Mouse (Mus musculus): ENCODE measurements around the gene Nt5c. TPM values are rescaled to one million over a fixed set of nuclear protein-coding genes. Genes with fewer than 3 reads are reported as not detected.
"Not testable (repeated sequence)": the region's sequence is repeated elsewhere in the genome, so short reads cannot be mapped to it uniquely, and the experiment has no call there.

The Nt5c gene
- polyA plus RNA-seq, 1 experiment = 109 TPM

- Histone ChIP-seq H3K27me3 (ENCODE audit: control insufficient read depth, insufficient read depth, insufficient read length) (no peaks in the 10 kb centered on the region), H3ac (ENCODE audit: control insufficient read depth, insufficient read length, low read depth) (no peak overlapping the region)
- TF ChIP-seq FOSL1 (IDR thresholded peaks at IDR 0.05; ENCODE audit: insufficient read depth, low read length, poor library complexity, severe bottlenecking) (no peak), CEBPB (IDR thresholded peaks at IDR 0.05; ENCODE audit: low read depth) (no peak), CTCF (IDR thresholded peaks at IDR 0.05; ENCODE audit: control insufficient read depth, insufficient read depth, insufficient read length) (no peak)
Measured at GRCm38 (mm10) chr11:115481553-115482259, 10.0 kb downstream of the Nt5c start.

DNA sequence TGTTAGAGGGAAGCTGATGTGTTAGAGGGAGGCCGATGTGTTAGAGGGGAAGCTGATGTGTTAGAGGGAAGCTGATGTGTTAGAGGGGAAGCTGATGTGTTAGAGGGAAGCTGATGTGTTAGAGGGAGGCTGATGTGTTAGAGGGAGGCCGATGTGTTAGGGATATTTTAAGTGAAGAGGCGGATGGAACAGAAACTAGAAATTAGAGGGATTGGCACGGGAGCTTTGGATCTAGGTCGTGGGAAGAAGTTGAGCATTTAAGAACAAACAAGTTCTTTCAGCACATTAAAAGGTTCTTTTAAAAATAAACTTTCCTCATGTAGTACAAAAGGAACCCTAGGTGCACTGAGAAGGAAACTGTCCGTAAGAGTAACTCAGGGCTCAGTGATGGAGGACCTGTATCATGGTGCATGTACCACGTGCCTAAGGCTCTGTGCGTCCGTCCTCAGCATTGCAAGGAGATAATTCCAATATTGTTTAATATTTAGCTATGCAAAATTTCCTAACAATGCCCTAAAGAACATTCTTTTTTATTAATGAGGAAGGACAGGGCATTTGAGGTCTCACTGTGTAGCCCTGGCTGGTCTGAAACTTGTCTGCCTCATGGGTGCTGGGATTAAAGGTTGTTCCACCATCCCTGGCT lies 13.2 kb downstream of the Nt5c start:
- TF ChIP-seq MYOG (IDR thresholded peaks at IDR 0.05; ENCODE audit: control insufficient read depth, extremely low read depth, insufficient read length) (no peak), MAX (IDR thresholded peaks at IDR 0.05) (no peak), MYOD1 (IDR thresholded peaks at IDR 0.05; ENCODE audit: control insufficient read depth, insufficient read length, low read depth) (no peak), CTCF (IDR thresholded peaks at IDR 0.05; ENCODE audit: control insufficient read depth, insufficient read depth, insufficient read length) (no peak), USF1 (IDR thresholded peaks at IDR 0.05; ENCODE audit: low read depth) (no peak), CEBPB (IDR thresholded peaks at IDR 0.05; ENCODE audit: low read depth) (no peak), FOSL1 (IDR thresholded peaks at IDR 0.05; ENCODE audit: insufficient read depth, low read length, poor library complexity, severe bottlenecking) (no peak)
- Histone ChIP-seq H3K36me3 (ENCODE audit: control insufficient read depth, insufficient read depth) (no peaks in the 10 kb centered on the region), H3K79me3 (ENCODE audit: low read depth) (peaks cover 4% of the 10 kb centered on the region), H3K79me2 (ENCODE audit: control insufficient read depth, insufficient read depth) (peaks cover 22% of the 10 kb centered on the region), H3K4me3 (ENCODE audit: insufficient read depth, poor library complexity, severe bottlenecking) (no peak overlapping the region), H3ac (ENCODE audit: control insufficient read depth, insufficient read length, low read depth) (no peak overlapping the region), H3K27me3 (ENCODE audit: control insufficient read depth, insufficient read depth, insufficient read length) (no peaks in the 10 kb centered on the region)

More at GRCm38 (mm10) chr11:115481553-115482259, 10.0 kb downstream of the Nt5c start:
- Histone ChIP-seq H3K79me2 (ENCODE audit: control insufficient read depth, insufficient read depth) (peaks cover 10% of the 10 kb centered on the region), H3K79me3 (ENCODE audit: low read depth) (peaks cover 4% of the 10 kb centered on the region), H3K36me3 (ENCODE audit: control insufficient read depth, insufficient read depth) (peaks cover 5% of the 10 kb centered on the region), H3K4me3 (ENCODE audit: insufficient read depth, poor library complexity, severe bottlenecking) (no peak overlapping the region)

- peaks cover 22% of the 10 kb centered on the region for H3K79me2 ChIP-seq (ENCODE audit: control insufficient read depth, insufficient read depth)
- H3K4me3 ChIP-seq (ENCODE audit: insufficient read depth, poor library complexity, severe bottlenecking); H3K36me3 ChIP-seq (ENCODE audit: control insufficient read depth, insufficient read depth); H3K79me3 ChIP-seq (ENCODE audit: low read depth); H3ac ChIP-seq (ENCODE audit: control insufficient read depth, insufficient read length, low read depth); H3K27me3 ChIP-seq (ENCODE audit: control insufficient read depth, insufficient read depth, insufficient read length): not testable (repeated sequence)
Measured at GRCm38 (mm10) chr11:115477388-115477787, 14.3 kb downstream of the Nt5c start.

GRCm38 (mm10) chr11:115476630-115477029 lies 15.0 kb downstream of the Nt5c start:
- H3K4me3 ChIP-seq (ENCODE audit: insufficient read depth, poor library complexity, severe bottlenecking); H3ac ChIP-seq (ENCODE audit: control insufficient read depth, insufficient read length, low read depth); H3K27me3 ChIP-seq (ENCODE audit: control insufficient read depth, insufficient read depth, insufficient read length); H3K79me3 ChIP-seq (ENCODE audit: low read depth); H3K36me3 ChIP-seq (ENCODE audit: control insufficient read depth, insufficient read depth): not testable (repeated sequence)
- H3K79me2 ChIP-seq (ENCODE audit: control insufficient read depth, insufficient read depth) = peaks cover 22% of the 10 kb centered on the region

- no peak for TF ChIP-seq MAX (IDR thresholded peaks at IDR 0.05)
- TF ChIP-seq FOSL1 (IDR thresholded peaks at IDR 0.05; ENCODE audit: insufficient read depth, low read length, poor library complexity, severe bottlenecking) = no peak
- TF ChIP-seq CEBPB (IDR thresholded peaks at IDR 0.05; ENCODE audit: low read depth) = no peak
- TF ChIP-seq USF1 (IDR thresholded peaks at IDR 0.05; ENCODE audit: low read depth) = no peak
- TF ChIP-seq MYOG (IDR thresholded peaks at IDR 0.05; ENCODE audit: control insufficient read depth, extremely low read depth, insufficient read length) = no peak
- TF ChIP-seq MYOD1 (IDR thresholded peaks at IDR 0.05; ENCODE audit: control insufficient read depth, insufficient read length, low read depth) = no peak
- TF ChIP-seq CTCF (IDR thresholded peaks at IDR 0.05; ENCODE audit: control insufficient read depth, insufficient read depth, insufficient read length) = no peak
- peak overlapping the region; percentile 93 for H3K4me3 ChIP-seq (ENCODE audit: insufficient read depth, poor library complexity, severe bottlenecking)
- H3ac ChIP-seq (ENCODE audit: control insufficient read depth, insufficient read length, low read depth) = peak overlapping the region; percentile 84
- peaks cover 22% of the 10 kb centered on the region for H3K79me2 ChIP-seq (ENCODE audit: control insufficient read depth, insufficient read depth)
- peaks cover 4% of the 10 kb centered on the region for H3K79me3 ChIP-seq (ENCODE audit: low read depth)
- no peaks in the 10 kb centered on the region for H3K36me3 ChIP-seq (ENCODE audit: control insufficient read depth, insufficient read depth)
- no peaks in the 10 kb centered on the region for H3K27me3 ChIP-seq (ENCODE audit: control insufficient read depth, insufficient read depth, insufficient read length)
Measured at GRCm38 (mm10) chr11:115475758-115476237, 15.9 kb downstream of the Nt5c start.

GRCm38 (mm10) chr11:115475025-115475757 lies 16.5 kb downstream of the Nt5c start, which contains the start of gene Armc7:
Gene Armc7 (plus strand): TSS chr11:115475667.
- H3K79me3 ChIP-seq (ENCODE audit: low read depth) = peaks cover 4% of the 10 kb centered on the region
- H3K79me2 ChIP-seq (ENCODE audit: control insufficient read depth, insufficient read depth) = peaks cover 22% of the 10 kb centered on the region
- H3K27me3 ChIP-seq (ENCODE audit: control insufficient read depth, insufficient read depth, insufficient read length) = no peaks in the 10 kb centered on the region
- H3K4me3 ChIP-seq (ENCODE audit: insufficient read depth, poor library complexity, severe bottlenecking) = peak within 1 kb of the TSS; percentile 93
- H3ac ChIP-seq (ENCODE audit: control insufficient read depth, insufficient read length, low read depth) = peak within 1 kb of the TSS; percentile 84
- peak; percentile 43 for TF ChIP-seq MAX (IDR thresholded peaks at IDR 0.05)
- TF ChIP-seq CTCF (IDR thresholded peaks at IDR 0.05; ENCODE audit: control insufficient read depth, insufficient read depth, insufficient read length) = no peak
- H3K36me3 ChIP-seq (ENCODE audit: control insufficient read depth, insufficient read depth) = no peaks in the 10 kb centered on the region
